Mouse (Mus musculus): ENCODE measurements around the gene Tmem212.

DNA sequence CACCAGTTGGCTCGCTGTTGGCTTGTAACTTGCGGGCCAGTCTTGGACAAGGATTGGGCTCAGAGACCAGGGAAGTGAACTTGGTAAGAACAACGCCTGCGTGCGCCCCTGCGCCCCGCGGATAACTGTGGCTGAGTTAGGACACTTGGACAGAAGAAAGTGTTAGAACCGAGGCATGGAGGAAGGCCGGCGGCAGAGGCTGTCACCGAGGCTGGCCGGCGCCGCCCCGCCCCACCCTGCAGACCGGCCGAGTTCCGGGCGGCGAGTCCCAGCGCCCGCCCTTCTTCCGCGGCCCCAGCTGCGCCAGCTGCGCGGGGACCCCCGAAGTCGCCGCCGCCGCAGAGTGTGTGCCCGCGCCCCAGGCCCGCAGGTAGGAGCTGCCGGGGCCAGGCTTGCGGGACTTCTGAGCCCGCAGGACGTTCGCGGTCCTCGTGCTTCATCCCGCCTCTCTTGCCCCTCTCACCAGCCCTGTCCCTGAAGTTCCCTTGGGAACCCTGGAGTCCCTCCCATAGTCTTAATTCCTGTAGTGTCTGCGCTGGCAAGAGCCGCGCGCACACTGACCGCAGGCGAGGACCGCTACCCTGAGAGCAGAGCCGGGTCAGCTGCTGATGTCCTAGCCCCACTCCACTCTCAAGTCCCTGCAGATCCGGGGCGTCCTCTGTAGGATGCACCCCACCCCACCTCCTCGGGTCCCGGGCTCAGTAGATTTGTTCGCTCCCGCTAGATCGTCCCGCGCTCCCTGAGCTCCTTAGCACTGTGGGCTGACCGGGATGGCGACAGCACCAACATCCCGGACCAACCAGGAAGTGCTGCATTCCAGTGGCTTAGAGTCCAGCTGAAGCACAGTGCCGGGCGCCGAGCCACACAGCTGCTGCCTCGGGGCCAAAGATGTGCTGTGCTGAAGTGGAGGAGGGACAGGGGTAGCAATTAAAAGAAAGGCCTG is 42.5 kb upstream of the Tmem212 start, which contains the start of gene Pld1:
- no peak for TF ChIP-seq REST (IDR thresholded peaks at IDR 0.05; ENCODE audit: insufficient read depth, insufficient read length)
- no peak for TF ChIP-seq USF1 (IDR thresholded peaks at IDR 0.05; ENCODE audit: low read depth)
- TF ChIP-seq MAX (IDR thresholded peaks at IDR 0.05; ENCODE audit: low read depth): no peak

All from myocyte (in vitro differentiated cells).